Mouse (Mus musculus): ENCODE measurements around the gene Cym. TPM values are rescaled to one million over a fixed set of nuclear protein-coding genes. Genes with fewer than 3 reads are reported as not detected.

Gene Cym
- 3.1 and 6.4 TPM in 2 replicates for polyA plus RNA-seq (2015; fragmentation: Nextera tagmentation; extraction: Ambion mirVana)

DNA sequence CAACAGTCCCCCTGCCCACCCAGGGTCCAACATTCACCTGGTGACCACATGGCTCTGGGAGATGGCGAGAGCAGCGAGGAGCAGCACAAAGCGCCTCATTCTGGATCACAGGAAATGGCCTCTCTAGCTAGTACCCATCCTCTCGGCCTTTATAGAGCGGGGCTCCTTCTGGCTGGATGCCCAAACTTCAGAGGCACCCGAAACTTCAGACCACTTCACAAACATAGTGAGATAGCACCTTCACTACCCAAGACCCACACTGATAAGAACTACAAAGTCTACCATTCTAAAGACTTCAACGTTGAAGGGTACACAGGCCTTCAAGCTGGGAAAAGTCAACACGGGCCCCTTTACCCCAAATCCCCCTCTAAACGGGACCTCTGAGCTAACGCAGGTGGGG, at the start of gene Cym:
TSS of gene Cym (minus strand) at position 125 of the 400 bp plus-strand sequence.
- Histone ChIP-seq H3K9ac (no peak within 1 kb of the TSS), H3K4me1 (replicated peaks) (no peaks in the 10 kb centered on the region), H3K4me3 (replicated peaks) (no peak within 1 kb of the TSS), H3K9me3 (replicated peaks) (no peaks in the 10 kb centered on the region; the same call in 1 of the 2 replicates), H3K4me2 (no peak within 1 kb of the TSS), H3K27ac (no peak within 1 kb of the TSS), H3K27me3 (no peaks in the 10 kb centered on the region), H3K36me3 (no peaks in the 10 kb centered on the region)
- DNase-seq = no peak
- ATAC-seq (ENCODE audit: low read depth) = no peak
- 59% methylated on average over 10 of the region's 10 CpGs for WGBS (ENCODE audit: insufficient replicate concordance)

DNA sequence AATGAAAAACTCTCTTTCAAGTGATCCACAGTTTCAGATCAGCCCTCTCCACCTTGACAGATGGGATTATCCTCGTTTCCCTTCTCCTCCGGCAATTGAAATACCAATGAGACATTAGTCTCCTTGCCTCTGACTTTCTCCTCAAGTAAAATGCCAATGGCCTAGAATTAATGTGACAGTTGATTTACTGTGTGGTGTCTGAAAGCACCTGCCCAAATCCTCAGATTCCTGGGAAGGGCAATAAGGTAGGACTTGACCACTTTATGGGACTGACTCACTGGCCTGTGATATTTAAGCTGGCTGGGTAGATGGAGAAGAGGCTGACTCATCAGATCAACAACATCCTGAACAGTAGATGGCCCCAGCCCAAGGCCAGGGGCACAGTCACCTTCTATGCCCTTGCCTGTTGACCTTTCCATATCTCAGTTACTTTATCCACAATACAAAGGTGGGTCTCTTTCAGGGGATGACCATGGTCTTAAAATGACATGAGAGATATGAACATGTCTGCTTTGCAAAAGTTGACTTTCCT, 45.3 kb upstream of the Cym start:
- Histone ChIP-seq H3K27me3 (no peaks in the 10 kb centered on the region), H3K27ac (no peak overlapping the region), H3K4me3 (replicated peaks) (no peak overlapping the region), H3K4me2 (no peak overlapping the region), H3K9me3 (replicated peaks) (no peaks in the 10 kb centered on the region), H3K36me3 (no peaks in the 10 kb centered on the region), H3K4me1 (replicated peaks) (no peaks in the 10 kb centered on the region), H3K9ac (no peak overlapping the region)
- ATAC-seq (ENCODE audit: low read depth) (no peak), DNase-seq (no peak)
- WGBS (ENCODE audit: insufficient replicate concordance) = 62% methylated on average over 2 of the region's 2 CpGs

GRCm38 (mm10) chr3:107261851-107262165, 40.3 kb upstream of the Cym start:
- Histone ChIP-seq H3K9ac (no peak overlapping the region), H3K27ac (no peak overlapping the region), H3K4me2 (no peak overlapping the region), H3K4me1 (replicated peaks) (no peaks in the 10 kb centered on the region), H3K36me3 (no peaks in the 10 kb centered on the region), H3K4me3 (replicated peaks) (no peak overlapping the region), H3K27me3 (no peaks in the 10 kb centered on the region), H3K9me3 (replicated peaks) (no peaks in the 10 kb centered on the region)
- no peak for ATAC-seq (ENCODE audit: low read depth)
- WGBS (ENCODE audit: insufficient replicate concordance) = 66% methylated on average over 7 of the region's 7 CpGs
- no peak for DNase-seq

GRCm38 (mm10) chr3:107260956-107261850, 39.7 kb upstream of the Cym start:
- no peaks in the 10 kb centered on the region for H3K4me1 ChIP-seq (replicated peaks)
- no peak overlapping the region for H3K4me2 ChIP-seq
- no peak overlapping the region for H3K9ac ChIP-seq
- WGBS (ENCODE audit: insufficient replicate concordance) = 56% methylated on average over 8 of the region's 8 CpGs
- ATAC-seq (ENCODE audit: low read depth) = no peak
- H3K36me3 ChIP-seq = no peaks in the 10 kb centered on the region
- no peaks in the 10 kb centered on the region for H3K9me3 ChIP-seq (replicated peaks)
- no peak overlapping the region for H3K27ac ChIP-seq
- DNase-seq = no peak
- H3K4me3 ChIP-seq (replicated peaks) = no peak overlapping the region
- no peaks in the 10 kb centered on the region for H3K27me3 ChIP-seq

- Histone ChIP-seq H3K4me1 (replicated peaks) (no peaks in the 10 kb centered on the region), H3K4me2 (no peak overlapping the region), H3K4me3 (replicated peaks) (no peak overlapping the region), H3K9ac (no peak overlapping the region), H3K9me3 (replicated peaks) (no peaks in the 10 kb centered on the region), H3K36me3 (no peaks in the 10 kb centered on the region), H3K27me3 (no peaks in the 10 kb centered on the region), H3K27ac (no peak overlapping the region)
- WGBS (ENCODE audit: insufficient replicate concordance) = 46% methylated on average over 5 of the region's 5 CpGs
- ATAC-seq (ENCODE audit: low read depth) = no peak
- no peak for DNase-seq
Observed at GRCm38 (mm10) chr3:107257924-107258323, 36.4 kb upstream of the Cym start.

GRCm38 (mm10) chr3:107256724-107257123, 35.2 kb upstream of the Cym start:
- Histone ChIP-seq H3K9me3 (replicated peaks) (no peaks in the 10 kb centered on the region), H3K4me2 (no peak overlapping the region), H3K4me1 (replicated peaks) (no peaks in the 10 kb centered on the region), H3K4me3 (replicated peaks) (no peak overlapping the region), H3K9ac (no peak overlapping the region), H3K36me3 (no peaks in the 10 kb centered on the region), H3K27me3 (no peaks in the 10 kb centered on the region), H3K27ac (no peak overlapping the region)
- no peak for ATAC-seq (ENCODE audit: low read depth)
- WGBS (ENCODE audit: insufficient replicate concordance) = 65% methylated on average over 7 of the region's 7 CpGs
- DNase-seq = no peak

- Histone ChIP-seq H3K9ac (no peak overlapping the region), H3K4me1 (replicated peaks) (no peaks in the 10 kb centered on the region), H3K4me2 (no peak overlapping the region), H3K36me3 (no peaks in the 10 kb centered on the region), H3K9me3 (replicated peaks) (no peaks in the 10 kb centered on the region), H3K4me3 (replicated peaks) (no peak overlapping the region), H3K27ac (no peak overlapping the region), H3K27me3 (no peaks in the 10 kb centered on the region)
- ATAC-seq (ENCODE audit: low read depth) (no peak), DNase-seq (no peak)
- 57% methylated on average over 3 of the region's 3 CpGs for WGBS (ENCODE audit: insufficient replicate concordance)
Observed at GRCm38 (mm10) chr3:107255992-107256391, 34.5 kb upstream of the Cym start.

GRCm38 (mm10) chr3:107253925-107254324, 32.4 kb upstream of the Cym start:
- 49% methylated on average over 5 of the region's 5 CpGs for WGBS (ENCODE audit: insufficient replicate concordance)
- H3K27me3 ChIP-seq = no peaks in the 10 kb centered on the region
- no peaks in the 10 kb centered on the region for H3K4me1 ChIP-seq (replicated peaks)
- DNase-seq (no peak), ATAC-seq (ENCODE audit: low read depth) (no peak)
- no peak overlapping the region for H3K27ac ChIP-seq
- no peak overlapping the region for H3K4me2 ChIP-seq
- H3K9ac ChIP-seq = no peak overlapping the region
- H3K36me3 ChIP-seq = no peaks in the 10 kb centered on the region
- no peak overlapping the region for H3K4me3 ChIP-seq (replicated peaks)
- no peaks in the 10 kb centered on the region for H3K9me3 ChIP-seq (replicated peaks)

- H3K4me3 ChIP-seq (replicated peaks) = no peak overlapping the region
- no peak overlapping the region for H3K4me2 ChIP-seq
- no peak for ATAC-seq (ENCODE audit: low read depth)
- H3K27ac ChIP-seq = no peak overlapping the region
- H3K36me3 ChIP-seq = no peaks in the 10 kb centered on the region
- H3K9me3 ChIP-seq (replicated peaks) = no peaks in the 10 kb centered on the region
- no peak overlapping the region for H3K9ac ChIP-seq
- WGBS (ENCODE audit: insufficient replicate concordance) = 12% methylated on average over 4 of the region's 4 CpGs
- H3K4me1 ChIP-seq (replicated peaks) = no peaks in the 10 kb centered on the region
- no peaks in the 10 kb centered on the region for H3K27me3 ChIP-seq
- DNase-seq = no peak
Observed at GRCm38 (mm10) chr3:107252035-107252434, 30.5 kb upstream of the Cym start.

- DNase-seq (no peak), ATAC-seq (ENCODE audit: low read depth) (no peak)
- H3K27ac ChIP-seq = no peak overlapping the region
- no peak overlapping the region for H3K9ac ChIP-seq
- H3K9me3 ChIP-seq (replicated peaks) = no peaks in the 10 kb centered on the region
- H3K36me3 ChIP-seq = no peaks in the 10 kb centered on the region
- no peak overlapping the region for H3K4me2 ChIP-seq
- H3K4me3 ChIP-seq (replicated peaks) = no peak overlapping the region
- H3K4me1 ChIP-seq (replicated peaks) = no peaks in the 10 kb centered on the region
- no peaks in the 10 kb centered on the region for H3K27me3 ChIP-seq
- 6% methylated on average over 2 of the region's 2 CpGs for WGBS (ENCODE audit: insufficient replicate concordance)
Observed at GRCm38 (mm10) chr3:107250320-107250719, 28.8 kb upstream of the Cym start.

DNA sequence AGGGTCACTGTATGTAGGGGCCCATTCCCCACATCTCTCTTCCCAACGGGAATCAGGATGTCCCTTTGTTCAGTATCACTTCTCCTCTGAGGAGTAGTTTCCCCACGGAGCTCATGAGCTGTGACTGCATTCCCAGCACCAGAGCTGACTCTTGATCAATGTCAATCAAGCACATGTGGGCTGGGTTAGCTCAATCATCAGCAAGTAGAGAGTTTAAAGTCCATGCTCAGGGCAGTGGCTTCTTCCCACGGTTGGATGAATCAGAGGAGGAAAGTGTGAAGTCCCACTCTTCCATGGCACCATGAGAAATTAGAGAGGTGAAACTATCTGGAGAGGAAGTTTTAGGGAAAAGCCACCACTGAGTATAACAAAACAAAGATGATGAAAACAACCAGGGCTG, 27.5 kb upstream of the Cym start:
- H3K4me3 ChIP-seq (replicated peaks) = no peak overlapping the region
- H3K27ac ChIP-seq = no peak overlapping the region
- H3K4me2 ChIP-seq = no peak overlapping the region
- no peak overlapping the region for H3K9ac ChIP-seq
- DNase-seq = no peak
- no peaks in the 10 kb centered on the region for H3K36me3 ChIP-seq
- WGBS (ENCODE audit: insufficient replicate concordance) = 29% methylated on average over 3 of the region's 3 CpGs
- no peaks in the 10 kb centered on the region for H3K9me3 ChIP-seq (replicated peaks)
- H3K4me1 ChIP-seq (replicated peaks) = no peaks in the 10 kb centered on the region
- no peak for ATAC-seq (ENCODE audit: low read depth)
- H3K27me3 ChIP-seq = no peaks in the 10 kb centered on the region

GRCm38 (mm10) chr3:107246876-107247275, 25.3 kb upstream of the Cym start:
- no peak for DNase-seq
- Histone ChIP-seq H3K9ac (no peak overlapping the region), H3K27ac (no peak overlapping the region), H3K27me3 (no peaks in the 10 kb centered on the region), H3K36me3 (no peaks in the 10 kb centered on the region), H3K4me2 (no peak overlapping the region), H3K9me3 (replicated peaks) (no peaks in the 10 kb centered on the region), H3K4me3 (replicated peaks) (no peak overlapping the region), H3K4me1 (replicated peaks) (no peaks in the 10 kb centered on the region)
- 68% methylated on average over 6 of the region's 6 CpGs for WGBS (ENCODE audit: insufficient replicate concordance)
- ATAC-seq (ENCODE audit: low read depth) = no peak

Measured in liver, embryonic 13.5 days (tissue).